Mouse (Mus musculus) left cerebral cortex, adult 8-10 months (tissue): ENCODE results near the gene Foxi2. TPM values are rescaled to one million over a fixed set of nuclear protein-coding genes. Genes with fewer than 3 reads are reported as not detected.

Experiments used
- total RNA-seq, 4 experiments: library from RNA; stranded (reverse); gene quantifications; 2 replicates each; pipeline ENCODE4 v1.2.4; 2022

Gene Foxi2
- total RNA-seq, 4 experiments from 2014 or later: not detected

Other genes with a start within 250 kb of the Foxi2 start
- not detected for gene Nps, start 151.6 kb upstream of the Foxi2 start, total RNA-seq
- gene Clrn3, start 118.3 kb downstream of the Foxi2 start, total RNA-seq: not detected
- 10 to 100 TPM; 26.4 to 28.1 (median 27.5) TPM for gene Ptpre, start 127.2 kb downstream of the Foxi2 start, total RNA-seq